Mouse (Mus musculus) yolk sac, embryonic 10.5 days (tissue): ENCODE data around the gene Bace2.

ENCODE experiments used
- DNase-seq: peaks from one replicate; pipeline ENCODE4 v3.0.0-alpha.2; 2017; ENCODE audit warnings: low spot score

The Bace2 gene

GRCm38 (mm10) chr16:97401741-97402140, 45.2 kb downstream of the Bace2 start:
- DNase-seq = no peak

GRCm38 (mm10) chr16:97402213-97402785, 45.8 kb downstream of the Bace2 start:
- DNase-seq = no peak

GRCm38 (mm10) chr16:97405476-97406012, 49.0 kb downstream of the Bace2 start:
- DNase-seq = no peak

GRCm38 (mm10) chr16:97417896-97418542, 61.5 kb downstream of the Bace2 start:
- DNase-seq = peak; percentile 73

GRCm38 (mm10) chr16:97418749-97419453, 62.4 kb downstream of the Bace2 start:
- no peak for DNase-seq

GRCm38 (mm10) chr16:97421671-97422070, 65.1 kb downstream of the Bace2 start:
- DNase-seq = no peak

GRCm38 (mm10) chr16:97423627-97424026, 67.1 kb downstream of the Bace2 start:
- no peak for DNase-seq

- no peak for DNase-seq
Observed at GRCm38 (mm10) chr16:97428026-97428425, 71.5 kb downstream of the Bace2 start.

- DNase-seq = no peak
Observed at GRCm38 (mm10) chr16:97430091-97430490, 73.5 kb downstream of the Bace2 start.

GRCm38 (mm10) chr16:97431328-97431727, 74.8 kb downstream of the Bace2 start:
- DNase-seq = no peak

- DNase-seq = no peak
Observed at GRCm38 (mm10) chr16:97434206-97434605, 77.7 kb downstream of the Bace2 start.

GRCm38 (mm10) chr16:97437448-97438056, 81.0 kb downstream of the Bace2 start:
- no peak for DNase-seq

GRCm38 (mm10) chr16:97438191-97438590, 81.6 kb downstream of the Bace2 start:
- DNase-seq = no peak

- peak; percentile 10 for DNase-seq
Observed at GRCm38 (mm10) chr16:97441967-97442366, 85.4 kb downstream of the Bace2 start.

- peak; percentile 36 for DNase-seq
Observed at GRCm38 (mm10) chr16:97443670-97444263, 87.2 kb downstream of the Bace2 start.

GRCm38 (mm10) chr16:97447386-97447785, 90.8 kb downstream of the Bace2 start:
- no peak for DNase-seq

GRCm38 (mm10) chr16:97459831-97460230, 103.3 kb downstream of the Bace2 start:
- DNase-seq = no peak

- DNase-seq = no peak
Observed at GRCm38 (mm10) chr16:97461271-97461670, 104.7 kb downstream of the Bace2 start.

- DNase-seq = no peak
Observed at GRCm38 (mm10) chr16:97462481-97463181, 106.1 kb downstream of the Bace2 start, which contains the start of gene Mx1. TSS of gene Mx1 (minus strand) at chr16:97462907.

GRCm38 (mm10) chr16:97466182-97466957, 109.8 kb downstream of the Bace2 start:
- DNase-seq = peak; percentile 6

GRCm38 (mm10) chr16:97467472-97467871, 110.9 kb downstream of the Bace2 start:
- DNase-seq = no peak
